8 mouse cellular contexts compared by ENCODE assay signal in the genomic region with DNA sequence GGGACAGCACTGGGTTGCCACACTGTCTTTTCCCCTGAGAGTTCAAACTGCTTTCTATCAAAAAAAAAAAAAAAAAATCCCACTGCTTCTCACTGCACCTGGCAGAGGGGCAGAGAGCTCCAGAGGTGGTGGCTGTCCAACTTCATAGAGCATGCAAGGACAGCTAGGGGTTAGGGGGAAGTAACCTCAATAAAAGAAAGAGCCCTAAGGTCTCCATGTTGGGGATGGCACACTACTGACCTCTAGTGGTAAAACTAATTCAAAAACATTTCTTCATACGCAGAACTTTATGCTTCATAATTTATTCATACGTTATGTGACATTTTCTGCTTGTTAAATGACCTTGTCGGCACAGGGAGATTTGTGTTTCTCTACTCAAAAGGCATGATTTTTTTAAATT. TPM values are rescaled to one million over a fixed set of nuclear protein-coding genes. Genes with fewer than 3 reads are reported as not detected.
DNase-seq lines count a peak whose midpoint lies in the region; ATAC-seq and TF ChIP-seq lines count a peak whose summit lies in the region.

No protein-coding gene starts in this region.

- no peaks in the 10 kb centered on the region for H3K9me3 ChIP-seq in liver, embryonic 12.5 days (replicated peaks)
- peaks cover 8% of the 10 kb centered on the region; the same call in 1 of the 2 replicates for H3K9me3 ChIP-seq in embryonic facial prominence, embryonic 14.5 days (ENCODE audit: control insufficient read depth, low read length)

- WGBS in liver, adult 2 months: 21% methylated on average over 3 of the region's 3 CpGs
- WGBS in liver, embryonic 12.5 days (ENCODE audit: insufficient replicate concordance): 22% methylated on average over 3 of the region's 3 CpGs
- 17% methylated on average over 3 of the region's 3 CpGs for WGBS in embryonic facial prominence, embryonic 14.5 days

- TF ChIP-seq CTCF in liver, adult 2 months (IDR thresholded peaks at IDR 0.05; ENCODE audit: low read depth, low read length): peak; percentile 40

- H3K4me3 ChIP-seq in liver, adult 2 months (ENCODE audit: insufficient read depth, low read depth, low read length): no peak overlapping the region
- H3K4me3 ChIP-seq in liver, embryonic 12.5 days: no peak overlapping the region
- H3K4me3 ChIP-seq in embryonic facial prominence, embryonic 14.5 days (ENCODE audit: low read depth, low read length): no peak overlapping the region

- H3K27ac ChIP-seq in liver, adult 2 months (replicated peaks; ENCODE audit: insufficient read depth, low read depth, low read length): no peak overlapping the region
- H3K27ac ChIP-seq in liver, embryonic 12.5 days: no peak overlapping the region
- no peak overlapping the region for H3K27ac ChIP-seq in embryonic facial prominence, embryonic 14.5 days (replicated peaks; ENCODE audit: low read depth, low read length)

- peak; percentile 43 for DNase-seq in liver, adult 2 months (ENCODE audit: extremely low read depth, low read depth, low spot score)
- DNase-seq in NIH3T3 (ENCODE audit: low read depth): peak; percentile 69
- peak; percentile 55 for DNase-seq in embryonic facial prominence, embryonic 14.5 days (ENCODE audit: low spot score)
- peak; percentile 78 for DNase-seq in naive thymus-derived CD4-positive, alpha-beta T cell, adult 2 months (ENCODE audit: low read depth)
- no peak for DNase-seq in gastrocnemius, adult 18-20 months (ENCODE audit: low spot score)
- DNase-seq in urinary bladder, adult 2 months (ENCODE audit: low spot score): no peak
- DNase-seq in frontal cortex, postnatal 36 days (ENCODE audit: low spot score in 2 of 2): no peak

- no peak overlapping the region for H3K4me2 ChIP-seq in liver, embryonic 12.5 days
- H3K4me2 ChIP-seq in embryonic facial prominence, embryonic 14.5 days (ENCODE audit: low read depth, low read length): no peak overlapping the region

- H3K79me2 ChIP-seq in liver, adult 2 months (ENCODE audit: control insufficient read depth, insufficient read depth, low read length): no peaks in the 10 kb centered on the region

- no peaks in the 10 kb centered on the region for H3K36me3 ChIP-seq in liver, adult 2 months (ENCODE audit: control insufficient read depth, insufficient read depth, low read length)
- no peaks in the 10 kb centered on the region for H3K36me3 ChIP-seq in liver, embryonic 12.5 days
- H3K36me3 ChIP-seq in embryonic facial prominence, embryonic 14.5 days (ENCODE audit: control insufficient read depth, insufficient read depth, low read length): no peaks in the 10 kb centered on the region

- H3K4me1 ChIP-seq in liver, adult 2 months (ENCODE audit: control insufficient read depth, insufficient read depth, low read length): no peaks in the 10 kb centered on the region
- H3K4me1 ChIP-seq in liver, embryonic 12.5 days: no peaks in the 10 kb centered on the region; the same call in 1 of the 2 replicates
- H3K4me1 ChIP-seq in embryonic facial prominence, embryonic 14.5 days (ENCODE audit: control insufficient read depth, insufficient read depth, low read length): no peaks in the 10 kb centered on the region

- no peak overlapping the region for H3K9ac ChIP-seq in liver, adult 2 months (ENCODE audit: low read depth, low read length)
- H3K9ac ChIP-seq in liver, embryonic 12.5 days: no peak overlapping the region
- no peak overlapping the region for H3K9ac ChIP-seq in embryonic facial prominence, embryonic 14.5 days (ENCODE audit: low read depth, low read length)

- no peaks in the 10 kb centered on the region for H3K27me3 ChIP-seq in liver, adult 2 months (ENCODE audit: control insufficient read depth, insufficient read depth, low read length)
- no peaks in the 10 kb centered on the region for H3K27me3 ChIP-seq in liver, embryonic 12.5 days (replicated peaks)
- no peaks in the 10 kb centered on the region for H3K27me3 ChIP-seq in embryonic facial prominence, embryonic 14.5 days (replicated peaks; ENCODE audit: control insufficient read depth, insufficient read depth, low read length)

- no peak for ATAC-seq in liver, embryonic 12.5 days
- ATAC-seq in embryonic facial prominence, embryonic 14.5 days (ENCODE audit: low read depth): no peak

- no peak for TF ChIP-seq POLR2A in liver, adult 2 months (IDR thresholded peaks at IDR 0.05; ENCODE audit: extremely low read depth, insufficient read depth, low read length)

RNA-seq across cellular contexts. Expression of a gene that starts 7.1 kb away (rescaled TPM):
- 9.3 and 16.4 TPM in 2 replicates for total RNA-seq in liver, adult 2 months (2014; rRNA removed)
- polyA plus RNA-seq in liver, adult 2 months (2012; rRNA removed): 3.5 and 4.2 TPM in 2 replicates
- 78.8 and 84.8 TPM in 2 replicates for polyA plus RNA-seq in liver, embryonic 12.5 days (2016; fragmentation: Nextera tagmentation; extraction: Ambion mirVana)
- 119 and 129 TPM in 2 replicates for polyA plus RNA-seq in embryonic facial prominence, embryonic 14.5 days (2014; fragmentation: Nextera tagmentation; extraction: Ambion mirVana)
- total RNA-seq in gastrocnemius, adult 18-20 months (2021): 10 to 100 TPM; 52.2 to 55.3 TPM
- 69.9 and 80.0 TPM in 2 replicates for polyA plus RNA-seq in urinary bladder, adult 2 months (2012; rRNA removed)

Comparison
In these comparisons a context has a peak if more than half of its experiments do, and no peak if none do; other contexts are left out.
1. RNA of a gene that starts 7.1 kb away (polyA plus RNA-seq): 119 to 129 TPM in embryonic facial prominence, embryonic 14.5 days, 78.8 to 84.8 TPM in liver, embryonic 12.5 days and 69.9 to 80.0 TPM in urinary bladder, adult 2 months; 3.5 to 4.2 TPM in liver, adult 2 months; every median in the first group is over 10 times any median in the second.
2. DNase-seq: peak in liver, adult 2 months (single experiment), NIH3T3 (single experiment), embryonic facial prominence, embryonic 14.5 days (single experiment) and naive thymus-derived CD4-positive, alpha-beta T cell, adult 2 months (single experiment); none in gastrocnemius, adult 18-20 months (single experiment), urinary bladder, adult 2 months (single experiment) and frontal cortex, postnatal 36 days (0 of 2).